Mouse (Mus musculus): ENCODE results near the gene Arhgap15. TPM values are rescaled to one million over a fixed set of nuclear protein-coding genes. Genes with fewer than 3 reads are reported as not detected.

Arhgap15 gene
- polyA plus RNA-seq, 1 experiment from 2014 or later, result 2.8 TPM

GRCm38 (mm10) chr2:44024704-44025103, 276.1 kb downstream of the Arhgap15 start:
- no peak for ATAC-seq (ENCODE audit: insufficient read depth, low FRiP score)
- H3K4me1 ChIP-seq (ENCODE audit: control insufficient read depth, insufficient read depth, low read length), result no peaks in the 10 kb centered on the region
- no peaks in the 10 kb centered on the region for H3K36me3 ChIP-seq (ENCODE audit: control insufficient read depth, insufficient read depth, low read length)
- H3K9me3 ChIP-seq (replicated peaks; ENCODE audit: control insufficient read depth, low read length), result no peaks in the 10 kb centered on the region
- WGBS, result 53% methylated on average over 1 of the region's 1 CpGs
- no peak overlapping the region for H3K27ac ChIP-seq (ENCODE audit: low read length)
- H3K9ac ChIP-seq (ENCODE audit: low read length), result no peak overlapping the region
- H3K4me2 ChIP-seq (ENCODE audit: low read depth, low read length), result no peak overlapping the region
- no peak overlapping the region for H3K4me3 ChIP-seq (replicated peaks; ENCODE audit: low read length)
- H3K27me3 ChIP-seq (ENCODE audit: control insufficient read depth, insufficient read depth, low read length), result no peaks in the 10 kb centered on the region

DNA sequence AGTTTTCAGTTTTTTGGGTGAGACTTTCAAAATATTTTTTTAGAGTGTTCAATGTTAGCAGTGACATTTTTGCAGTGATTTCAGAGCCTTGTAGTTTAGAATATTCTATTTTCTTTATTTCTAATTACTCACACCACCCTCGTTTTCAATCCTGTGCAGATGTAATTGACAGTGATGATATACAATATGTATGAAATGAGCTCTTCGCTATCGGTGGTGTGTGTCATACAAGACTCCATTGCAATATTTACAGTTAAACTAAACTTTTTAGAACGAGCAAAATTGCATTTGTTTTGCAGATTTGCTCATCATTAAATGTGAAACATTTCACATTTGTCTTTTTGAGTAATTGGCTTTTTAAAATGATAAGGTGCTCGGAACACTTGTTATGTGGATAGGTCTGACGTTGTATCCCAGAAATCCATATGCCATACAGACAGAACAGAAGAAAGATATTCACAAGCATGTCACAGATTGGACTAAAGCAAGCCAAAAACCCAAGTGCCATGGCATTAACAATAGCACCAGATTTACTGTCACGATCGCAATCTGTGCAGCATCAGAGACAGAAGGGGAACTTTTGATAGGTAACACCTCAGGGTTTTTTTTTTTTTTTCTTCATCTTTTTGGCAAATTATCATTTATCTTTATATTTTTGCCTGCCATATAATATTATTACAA, 280.6 kb downstream of the Arhgap15 start:
- no peak overlapping the region for H3K4me3 ChIP-seq (replicated peaks; ENCODE audit: low read length)
- no peak overlapping the region for H3K27ac ChIP-seq (ENCODE audit: low read length)
- ATAC-seq (ENCODE audit: insufficient read depth, low FRiP score), result no peak
- H3K9ac ChIP-seq (ENCODE audit: low read length), result no peak overlapping the region
- H3K27me3 ChIP-seq (ENCODE audit: control insufficient read depth, insufficient read depth, low read length), result no peaks in the 10 kb centered on the region
- WGBS, result 82% methylated on average over 8 of the region's 8 CpGs
- no peaks in the 10 kb centered on the region for H3K36me3 ChIP-seq (ENCODE audit: control insufficient read depth, insufficient read depth, low read length)
- H3K4me2 ChIP-seq (ENCODE audit: low read depth, low read length), result no peak overlapping the region
- H3K9me3 ChIP-seq (replicated peaks; ENCODE audit: control insufficient read depth, low read length), result no peaks in the 10 kb centered on the region
- H3K4me1 ChIP-seq (ENCODE audit: control insufficient read depth, insufficient read depth, low read length), result no peaks in the 10 kb centered on the region

DNA sequence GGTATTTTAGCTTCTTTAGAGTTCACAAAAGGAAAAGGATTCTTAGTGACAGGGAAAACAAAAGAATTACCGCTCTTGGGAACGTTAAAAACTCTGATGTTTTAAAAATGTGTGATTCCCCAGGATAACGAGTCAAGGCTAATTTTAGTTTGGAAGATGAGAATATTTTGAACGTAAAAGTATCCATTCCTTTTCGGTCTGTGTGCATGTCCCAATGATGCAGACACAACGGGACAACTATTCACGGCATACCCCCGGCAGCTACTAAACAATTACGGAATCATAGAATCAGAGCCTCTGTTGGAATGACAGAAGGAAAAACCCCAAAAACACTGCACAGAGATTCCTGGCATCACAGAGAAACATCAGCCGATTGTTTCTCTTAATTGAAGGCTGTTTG, 281.2 kb downstream of the Arhgap15 start:
- Histone ChIP-seq H3K9ac (ENCODE audit: low read length) (no peak overlapping the region), H3K9me3 (replicated peaks; ENCODE audit: control insufficient read depth, low read length) (no peaks in the 10 kb centered on the region), H3K27me3 (ENCODE audit: control insufficient read depth, insufficient read depth, low read length) (no peaks in the 10 kb centered on the region), H3K4me2 (ENCODE audit: low read depth, low read length) (no peak overlapping the region), H3K36me3 (ENCODE audit: control insufficient read depth, insufficient read depth, low read length) (no peaks in the 10 kb centered on the region), H3K27ac (ENCODE audit: low read length) (no peak overlapping the region), H3K4me3 (replicated peaks; ENCODE audit: low read length) (no peak overlapping the region), H3K4me1 (ENCODE audit: control insufficient read depth, insufficient read depth, low read length) (no peaks in the 10 kb centered on the region)
- WGBS, result 91% methylated on average over 10 of the region's 10 CpGs
- no peak for ATAC-seq (ENCODE audit: insufficient read depth, low FRiP score)

GRCm38 (mm10) chr2:44039522-44040203, 291.0 kb downstream of the Arhgap15 start:
- no peak for ATAC-seq (ENCODE audit: insufficient read depth, low FRiP score)
- 83% methylated on average over 3 of the region's 3 CpGs for WGBS
- no peak overlapping the region for H3K4me3 ChIP-seq (replicated peaks; ENCODE audit: low read length)

GRCm38 (mm10) chr2:44044088-44044487, 295.5 kb downstream of the Arhgap15 start:
- H3K9me3 ChIP-seq (replicated peaks; ENCODE audit: control insufficient read depth, low read length), result no peaks in the 10 kb centered on the region
- no peaks in the 10 kb centered on the region for H3K4me1 ChIP-seq (ENCODE audit: control insufficient read depth, insufficient read depth, low read length)
- WGBS, result 41% methylated on average over 2 of the region's 2 CpGs

More at GRCm38 (mm10) chr2:44039522-44040203, 291.0 kb downstream of the Arhgap15 start:
- no peaks in the 10 kb centered on the region for H3K27me3 ChIP-seq (ENCODE audit: control insufficient read depth, insufficient read depth, low read length)
- no peak overlapping the region for H3K4me2 ChIP-seq (ENCODE audit: low read depth, low read length)
- H3K27ac ChIP-seq (ENCODE audit: low read length), result no peak overlapping the region
- no peaks in the 10 kb centered on the region for H3K36me3 ChIP-seq (ENCODE audit: control insufficient read depth, insufficient read depth, low read length)
- H3K9ac ChIP-seq (ENCODE audit: low read length), result no peak overlapping the region
- H3K4me1 ChIP-seq (ENCODE audit: control insufficient read depth, insufficient read depth, low read length), result no peaks in the 10 kb centered on the region
- H3K9me3 ChIP-seq (replicated peaks; ENCODE audit: control insufficient read depth, low read length), result no peaks in the 10 kb centered on the region

GRCm38 (mm10) chr2:44044634-44045033, 296.0 kb downstream of the Arhgap15 start:
- WGBS, result 60% methylated on average over 1 of the region's 1 CpGs

More at GRCm38 (mm10) chr2:44044088-44044487, 295.5 kb downstream of the Arhgap15 start:
- no peak overlapping the region for H3K4me3 ChIP-seq (replicated peaks; ENCODE audit: low read length)
- H3K4me2 ChIP-seq (ENCODE audit: low read depth, low read length), result no peak overlapping the region
- no peak for ATAC-seq (ENCODE audit: insufficient read depth, low FRiP score)
- H3K27me3 ChIP-seq (ENCODE audit: control insufficient read depth, insufficient read depth, low read length), result no peaks in the 10 kb centered on the region
- no peak overlapping the region for H3K9ac ChIP-seq (ENCODE audit: low read length)
- no peaks in the 10 kb centered on the region for H3K36me3 ChIP-seq (ENCODE audit: control insufficient read depth, insufficient read depth, low read length)
- H3K27ac ChIP-seq (ENCODE audit: low read length), result no peak overlapping the region

DNA sequence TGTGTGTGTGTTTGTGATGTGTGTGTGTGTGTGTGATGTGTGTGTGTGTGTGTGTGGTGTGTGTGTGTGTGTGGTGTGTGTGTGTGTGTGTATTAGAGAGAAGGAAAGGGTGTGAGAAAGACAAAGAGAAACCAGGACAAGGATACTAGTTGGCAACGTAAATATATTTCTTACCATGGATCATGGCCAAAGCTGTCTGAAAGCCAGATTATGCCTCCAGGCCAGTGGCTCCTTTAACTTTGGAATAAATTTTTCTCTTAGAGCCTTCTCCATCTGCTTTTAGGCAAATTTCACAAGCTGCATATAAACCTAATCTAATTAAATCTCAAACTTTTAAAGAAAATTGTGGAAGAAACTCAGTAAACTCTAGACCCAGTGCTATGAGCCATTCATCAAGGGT, 296.6 kb downstream of the Arhgap15 start:
- 49% methylated on average over 1 of the region's 1 CpGs for WGBS
- Histone ChIP-seq H3K9me3 (replicated peaks; ENCODE audit: control insufficient read depth, low read length) (no peaks in the 10 kb centered on the region), H3K9ac (ENCODE audit: low read length) (no peak overlapping the region), H3K4me3 (replicated peaks; ENCODE audit: low read length) (no peak overlapping the region), H3K4me1 (ENCODE audit: control insufficient read depth, insufficient read depth, low read length) (no peaks in the 10 kb centered on the region), H3K27me3 (ENCODE audit: control insufficient read depth, insufficient read depth, low read length) (no peaks in the 10 kb centered on the region), H3K36me3 (ENCODE audit: control insufficient read depth, insufficient read depth, low read length) (no peaks in the 10 kb centered on the region), H3K4me2 (ENCODE audit: low read depth, low read length) (no peak overlapping the region), H3K27ac (ENCODE audit: low read length) (no peak overlapping the region)
- no peak for ATAC-seq (ENCODE audit: insufficient read depth, low FRiP score)

More at GRCm38 (mm10) chr2:44044634-44045033, 296.0 kb downstream of the Arhgap15 start:
- H3K36me3 ChIP-seq (ENCODE audit: control insufficient read depth, insufficient read depth, low read length), result no peaks in the 10 kb centered on the region
- H3K27me3 ChIP-seq (ENCODE audit: control insufficient read depth, insufficient read depth, low read length), result no peaks in the 10 kb centered on the region
- H3K4me2 ChIP-seq (ENCODE audit: low read depth, low read length), result no peak overlapping the region
- ATAC-seq (ENCODE audit: insufficient read depth, low FRiP score), result no peak
- H3K4me3 ChIP-seq (replicated peaks; ENCODE audit: low read length), result no peak overlapping the region
- H3K9me3 ChIP-seq (replicated peaks; ENCODE audit: control insufficient read depth, low read length), result no peaks in the 10 kb centered on the region
- no peak overlapping the region for H3K27ac ChIP-seq (ENCODE audit: low read length)
- no peaks in the 10 kb centered on the region for H3K4me1 ChIP-seq (ENCODE audit: control insufficient read depth, insufficient read depth, low read length)
- H3K9ac ChIP-seq (ENCODE audit: low read length), result no peak overlapping the region

GRCm38 (mm10) chr2:44060306-44060705, 311.7 kb downstream of the Arhgap15 start:
- H3K36me3 ChIP-seq (ENCODE audit: control insufficient read depth, insufficient read depth, low read length), result no peaks in the 10 kb centered on the region
- H3K9ac ChIP-seq (ENCODE audit: low read length), result no peak overlapping the region
- no peak overlapping the region for H3K4me2 ChIP-seq (ENCODE audit: low read depth, low read length)
- WGBS, result 86% methylated on average over 9 of the region's 9 CpGs
- no peak overlapping the region for H3K27ac ChIP-seq (ENCODE audit: low read length)
- H3K4me1 ChIP-seq (ENCODE audit: control insufficient read depth, insufficient read depth, low read length), result no peaks in the 10 kb centered on the region
- no peaks in the 10 kb centered on the region for H3K27me3 ChIP-seq (ENCODE audit: control insufficient read depth, insufficient read depth, low read length)
- no peak for ATAC-seq (ENCODE audit: insufficient read depth, low FRiP score)
- H3K4me3 ChIP-seq (replicated peaks; ENCODE audit: low read length), result no peak overlapping the region
- H3K9me3 ChIP-seq (replicated peaks; ENCODE audit: control insufficient read depth, low read length), result no peaks in the 10 kb centered on the region

GRCm38 (mm10) chr2:44060716-44061115, 312.1 kb downstream of the Arhgap15 start:
- ATAC-seq (ENCODE audit: insufficient read depth, low FRiP score), result no peak

More at GRCm38 (mm10) chr2:44060716-44061115, 312.1 kb downstream of the Arhgap15 start:
- no peak overlapping the region for H3K4me2 ChIP-seq (ENCODE audit: low read depth, low read length)
- WGBS, result 68% methylated on average over 8 of the region's 8 CpGs
- no peaks in the 10 kb centered on the region for H3K36me3 ChIP-seq (ENCODE audit: control insufficient read depth, insufficient read depth, low read length)
- H3K4me1 ChIP-seq (ENCODE audit: control insufficient read depth, insufficient read depth, low read length), result no peaks in the 10 kb centered on the region
- H3K27me3 ChIP-seq (ENCODE audit: control insufficient read depth, insufficient read depth, low read length), result no peaks in the 10 kb centered on the region
- H3K27ac ChIP-seq (ENCODE audit: low read length), result no peak overlapping the region
- no peak overlapping the region for H3K4me3 ChIP-seq (replicated peaks; ENCODE audit: low read length)
- H3K9ac ChIP-seq (ENCODE audit: low read length), result no peak overlapping the region
- no peaks in the 10 kb centered on the region for H3K9me3 ChIP-seq (replicated peaks; ENCODE audit: control insufficient read depth, low read length)

Data from stomach, embryonic 16.5 days (tissue).